Mouse (Mus musculus) ES-E14 (cell line): ENCODE measurements around the gene Ttc27. TPM values are rescaled to one million over a fixed set of nuclear protein-coding genes. Genes with fewer than 3 reads are reported as not detected.

Source experiments
- DNase-seq: peaks from one replicate; pipeline ENCODE4 v3.0.0-alpha.2; 2013; ENCODE audit warnings: low read depth, low spot score
- H3K27ac ChIP-seq: 2 replicates; pipeline ENCODE4 v1.5.1; 2012; ENCODE audit warnings: low read depth, mild to moderate bottlenecking, low read length, moderate library complexity, mixed read lengths; ENCODE audit not compliant: poor library complexity, insufficient read depth, severe bottlenecking
- H3K36me3 ChIP-seq: 2 replicates; pipeline ENCODE4 v1.6.1; 2012; ENCODE audit warnings: mild to moderate bottlenecking, low read length, moderate library complexity, mixed read lengths; ENCODE audit not compliant: control insufficient read depth, poor library complexity, insufficient read depth, severe bottlenecking
- H3K4me1 ChIP-seq, 2 experiments: fragments of 150-350 bp in 1 of 2; sonication (generic) in 1 of 2; 2 replicates each; pipeline ENCODE4 v1.6.1; 2012; ENCODE audit warnings: low read length in 2 of 2, mild to moderate bottlenecking in 1 of 2, mixed read lengths in 1 of 2; ENCODE audit not compliant: control insufficient read depth in 2 of 2, insufficient read depth in 2 of 2, poor library complexity in 1 of 2
- H3K4me3 ChIP-seq, 2 experiments: fragments of 150-350 bp in 1 of 2; sonication (generic) in 1 of 2; 2 replicates each; pipeline ENCODE4 v1.5.1; 2012; ENCODE audit warnings: low read length in 2 of 2, low read depth in 1 of 2, mild to moderate bottlenecking in 1 of 2, mixed read lengths in 1 of 2; ENCODE audit not compliant: insufficient read depth in 1 of 2, poor library complexity in 1 of 2, severe bottlenecking in 1 of 2
- H3K9ac ChIP-seq: 2 replicates; pipeline ENCODE4 v1.6.1; 2012; ENCODE audit warnings: low read depth, mild to moderate bottlenecking, low read length, mixed read lengths; ENCODE audit not compliant: poor library complexity, insufficient read depth, severe bottlenecking
- H3K9me3 ChIP-seq: fragments of 150-350 bp; sonication (generic); 2 replicates; pipeline ENCODE4 v1.6.1; 2012; ENCODE audit warnings: low read depth, mild to moderate bottlenecking, low read length; ENCODE audit not compliant: control insufficient read depth, insufficient read depth
- CHD2 ChIP-seq: IDR thresholded peaks from 2 replicates; pipeline ENCODE4 v1.6.1; 2014; ENCODE audit warnings: mild to moderate bottlenecking, low read depth, low read length, inconsistent platforms
- HCFC1 ChIP-seq: IDR thresholded peaks from 2 replicates; pipeline ENCODE4 v1.6.1; 2012; ENCODE audit warnings: low read length, inconsistent platforms, borderline replicate concordance; ENCODE audit not compliant: insufficient read depth
- MAFK ChIP-seq: IDR thresholded peaks from 2 replicates; pipeline ENCODE4 v1.6.1; 2014; ENCODE audit warnings: mild to moderate bottlenecking, low read depth, low read length, inconsistent platforms; ENCODE audit not compliant: insufficient read depth
- ZC3H11A ChIP-seq: IDR thresholded peaks from 2 replicates; pipeline ENCODE4 v1.6.1; 2012; ENCODE audit warnings: low read depth, mild to moderate bottlenecking, inconsistent platforms, low read length, borderline replicate concordance
- ZNF384 ChIP-seq: IDR thresholded peaks from 2 replicates; pipeline ENCODE4 v1.6.1; 2012; ENCODE audit warnings: low read depth, low read length, inconsistent platforms
- in situ Hi-C, 2 experiments: fragments of 600-800 bp; cut with MboI; formaldehyde crosslinking; loops; one replicate each; pipeline ENCODE4 v1.15.1; 2025; ENCODE audit warnings: low sequenced_read_pairs in 2 of 2, inconsistent platforms in 1 of 2; ENCODE audit not compliant: unreplicated experiment in 2 of 2
- total RNA-seq: library from RNA; depleted of rRNA; stranded (reverse); fragments of 300-350 nt; gene quantifications from 2 replicates; pipeline ENCODE4 v1.2.3, GENCODE M21; 2012

Ttc27 gene
- total RNA-seq, 1 experiment = 52.3 TPM

GRCm38 (mm10) chr17:74887039-74887438, 169.5 kb downstream of the Ttc27 start:
- H3K9me3 ChIP-seq = no peaks in the 10 kb centered on the region
- no peaks in the 10 kb centered on the region for H3K4me1 ChIP-seq
- in situ Hi-C loops = no loop called here
- no peak for DNase-seq
- no peak overlapping the region for H3K9ac ChIP-seq
- no peak overlapping the region for H3K4me3 ChIP-seq
- TF ChIP-seq ZNF384 = no peak
- TF ChIP-seq ZC3H11A = no peak
- no peak for TF ChIP-seq HCFC1
- no peaks in the 10 kb centered on the region for H3K36me3 ChIP-seq
- no peak overlapping the region for H3K27ac ChIP-seq

GRCm38 (mm10) chr17:74888836-74889534, 171.5 kb downstream of the Ttc27 start:
- no peaks in the 10 kb centered on the region for H3K4me1 ChIP-seq
- H3K36me3 ChIP-seq = no peaks in the 10 kb centered on the region
- in situ Hi-C loops = no loop called here
- no peaks in the 10 kb centered on the region for H3K9me3 ChIP-seq
- no peak overlapping the region for H3K9ac ChIP-seq
- H3K4me3 ChIP-seq = no peak overlapping the region
- TF ChIP-seq CHD2 = no peak
- TF ChIP-seq ZNF384 = no peak
- no peak for TF ChIP-seq HCFC1
- no peak for TF ChIP-seq ZC3H11A
- no peak for DNase-seq
- H3K27ac ChIP-seq = no peak overlapping the region

- Histone ChIP-seq H3K4me1 (no peaks in the 10 kb centered on the region), H3K9me3 (no peaks in the 10 kb centered on the region), H3K9ac (no peak overlapping the region), H3K4me3 (no peak overlapping the region), H3K27ac (no peak overlapping the region), H3K36me3 (no peaks in the 10 kb centered on the region)
- in situ Hi-C loops = no loop called here
- no peak for TF ChIP-seq CHD2
- no peak for TF ChIP-seq MAFK
- TF ChIP-seq HCFC1 = no peak
- TF ChIP-seq ZNF384 = no peak
- no peak for TF ChIP-seq ZC3H11A
- DNase-seq = no peak
Measured at GRCm38 (mm10) chr17:74889535-74890117, 172.1 kb downstream of the Ttc27 start.

- TF ChIP-seq HCFC1 (no peak), MAFK (no peak), CHD2 (no peak), ZNF384 (no peak), ZC3H11A (no peak)
- in situ Hi-C loops = no loop called here
- no peak for DNase-seq
Measured at GRCm38 (mm10) chr17:74902453-74902852, 184.9 kb downstream of the Ttc27 start.

More at GRCm38 (mm10) chr17:74902453-74902852, 184.9 kb downstream of the Ttc27 start:
- Histone ChIP-seq H3K9me3 (no peaks in the 10 kb centered on the region), H3K4me1 (no peaks in the 10 kb centered on the region), H3K4me3 (no peak overlapping the region), H3K36me3 (no peaks in the 10 kb centered on the region), H3K27ac (no peak overlapping the region), H3K9ac (no peak overlapping the region)
